Mouse (Mus musculus): ENCODE data around the gene Atp5s. TPM values are rescaled to one million over a fixed set of nuclear protein-coding genes. Genes with fewer than 3 reads are reported as not detected.

Gene Atp5s
- total and polyA plus RNA-seq, 3 experiments = 8.2 to 66.9 (median 15.9) TPM

GRCm38 (mm10) chr12:69790530-69791505 is 66.1 kb downstream of the Atp5s start, which contains the start of gene Cdkl1:
Cdkl1 (minus strand) TSS chr12:69791267.
- Histone ChIP-seq H3K4me3 (ENCODE audit: low read depth, low read length) (no peak within 1 kb of the TSS; the same call in 1 of the 2 replicates), H3K9me3 (replicated peaks) (no peaks in the 10 kb centered on the region), H3K27me3 (ENCODE audit: insufficient read depth, low read length) (peaks cover 64% of the 10 kb centered on the region), H3K4me1 (ENCODE audit: insufficient read depth, low read depth, low read length) (peaks cover 19% of the 10 kb centered on the region), H3K36me3 (replicated peaks) (no peaks in the 10 kb centered on the region)
- ATAC-seq (ENCODE audit: extremely low read depth, insufficient number of reproducible peaks, low FRiP score, poor library complexity, severe bottlenecking) (no peak), DNase-seq (ENCODE audit: low spot score) (no peak)
- TF ChIP-seq POLR2AphosphoS5 (IDR thresholded peaks at IDR 0.05; ENCODE audit: insufficient replicate concordance, low read depth, low read length) = no peak

Other genes with a start within 250 kb of the Atp5s start
- 49.4 and 51.7 TPM in 2 replicates for gene Vcpkmt, start 141.9 kb upstream of the Atp5s start, total RNA-seq (2014; fragmentation: Nextera tagmentation)
- 34.8 and 35.8 TPM in 2 replicates for gene Vcpkmt, start 141.9 kb upstream of the Atp5s start, total RNA-seq (2017)
- 24.3 and 25.7 TPM in 2 replicates for gene Vcpkmt, start 141.9 kb upstream of the Atp5s start, polyA plus RNA-seq (2012)
- 123 and 151 TPM in 2 replicates for gene Sos2, start 43.1 kb upstream of the Atp5s start, total RNA-seq (2014; fragmentation: Nextera tagmentation)
- gene Sos2, start 43.1 kb upstream of the Atp5s start, total RNA-seq (2017) = 33.7 and 39.9 TPM in 2 replicates
- gene Sos2, start 43.1 kb upstream of the Atp5s start, polyA plus RNA-seq (2012) = 9.7 and 11.6 TPM in 2 replicates
- 10.1 and 12.9 TPM in 2 replicates for gene L2hgdh, start 77 bp upstream of the Atp5s start, total RNA-seq (2014; fragmentation: Nextera tagmentation)
- gene L2hgdh, start 77 bp upstream of the Atp5s start, total RNA-seq (2017) = 18.4 and 21.2 TPM in 2 replicates
- 1.9 and 2.2 TPM in 2 replicates for gene L2hgdh, start 77 bp upstream of the Atp5s start, polyA plus RNA-seq (2012)
- gene Cdkl1, start 66.3 kb downstream of the Atp5s start, total RNA-seq (2014; fragmentation: Nextera tagmentation) = not detected in 2 replicates
- gene Cdkl1, start 66.3 kb downstream of the Atp5s start, total RNA-seq (2017) = 0.70 TPM in 1 of 2 replicates, not detected in the other
- not detected in 2 replicates for gene Cdkl1, start 66.3 kb downstream of the Atp5s start, polyA plus RNA-seq (2012)
- gene Atl1, start 167.7 kb downstream of the Atp5s start, total RNA-seq (2014; fragmentation: Nextera tagmentation) = 2.7 and 2.8 TPM in 2 replicates
- gene Atl1, start 167.7 kb downstream of the Atp5s start, total RNA-seq (2017) = 1.3 and 1.6 TPM in 2 replicates
- 0.51 and 0.55 TPM in 2 replicates for gene Atl1, start 167.7 kb downstream of the Atp5s start, polyA plus RNA-seq (2012)
- 36.4 and 39.4 TPM in 2 replicates for gene Map4k5, start 168.2 kb downstream of the Atp5s start, total RNA-seq (2014; fragmentation: Nextera tagmentation)
- 33.9 and 34.8 TPM in 2 replicates for gene Map4k5, start 168.2 kb downstream of the Atp5s start, total RNA-seq (2017)
- gene Map4k5, start 168.2 kb downstream of the Atp5s start, polyA plus RNA-seq (2012) = 4.7 and 5.5 TPM in 2 replicates